Comparison of ENCODE assay signal across 8 mouse cellular contexts in the genomic region with DNA sequence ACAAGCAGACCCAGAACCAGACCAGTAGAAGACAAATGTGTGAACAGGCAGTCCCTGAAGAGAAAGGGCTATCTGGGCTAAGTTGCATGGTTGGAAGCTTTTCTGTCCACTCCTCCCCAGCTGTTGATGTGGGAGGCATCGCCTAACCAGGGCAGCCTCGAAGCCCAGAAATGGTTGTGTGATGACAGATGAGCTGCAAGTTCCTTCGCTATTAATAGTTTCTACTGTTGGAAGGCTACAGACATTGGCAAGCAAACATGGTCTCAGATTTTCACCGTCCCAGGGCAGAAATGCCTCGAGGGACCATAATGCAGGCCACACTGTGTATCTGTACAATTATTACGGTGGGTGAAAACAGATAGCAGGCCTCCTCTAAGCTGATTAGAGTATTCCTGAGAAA. TPM values are rescaled to one million over a fixed set of nuclear protein-coding genes. Genes with fewer than 3 reads are reported as not detected.
DNase-seq lines count a peak whose midpoint lies in the region; ATAC-seq lines count a peak whose summit lies in the region.

No protein-coding gene starts in this region.

- no peak overlapping the region for H3K4me3 ChIP-seq in limb, embryonic 13.5 days

- H3K27me3 ChIP-seq in limb, embryonic 13.5 days, result peaks cover 25% of the 10 kb centered on the region

- WGBS in limb, embryonic 13.5 days, result 64% methylated on average over 6 of the region's 6 CpGs

- no peaks in the 10 kb centered on the region for H3K9me3 ChIP-seq in limb, embryonic 13.5 days

- no peak overlapping the region for H3K9ac ChIP-seq in limb, embryonic 13.5 days

- H3K4me1 ChIP-seq in limb, embryonic 13.5 days, result peaks cover 26% of the 10 kb centered on the region

- 0 out of 2 replicates have a peak overlapping the region, but pooled peaks have one; percentile 7 for H3K4me2 ChIP-seq in limb, embryonic 13.5 days (replicated peaks)

- no peak overlapping the region for H3K27ac ChIP-seq in limb, embryonic 13.5 days

- H3K36me3 ChIP-seq in limb, embryonic 13.5 days, result no peaks in the 10 kb centered on the region

- ATAC-seq in limb, embryonic 13.5 days (ENCODE audit: low FRiP score, low read depth), result no peak
- ATAC-seq in megakaryocyte-erythroid progenitor cell, adult 5-6 weeks (replicated peaks; ENCODE audit: low FRiP score, low TSS enrichment, poor library complexity, severe bottlenecking), result no peak

- DNase-seq in adrenal gland, postnatal 10 days, result peak; percentile 43
- DNase-seq in adrenal gland, adult 8-10 months, result no peak
- peak; percentile 51 to 55 for DNase-seq in right cerebral cortex, adult 2 months (ENCODE audit: low spot score in 2 of 2)
- no peak for DNase-seq in right cerebral cortex, postnatal 14 days
- peak; percentile 59 for DNase-seq in telencephalon, adult 2 months (ENCODE audit: low read depth, low spot score)
- no peak for DNase-seq in thymus, postnatal 4 days

RNA-seq across cellular contexts. Expression of a gene that starts 1.7 kb away (rescaled TPM):
- 10 to 100 TPM; 12.9 to 14.3 TPM for total RNA-seq in adrenal gland, postnatal 10 days (2021)
- 1 to 10 TPM; 1.9 to 5.1 (median 3.0) TPM for total RNA-seq in adrenal gland, adult 8-10 months (2022)
- polyA plus RNA-seq in limb, embryonic 13.5 days (2015; fragmentation: Nextera tagmentation; extraction: Ambion mirVana), result 3.2 and 3.6 TPM in 2 replicates
- 0.49 TPM in 1 of 2 replicates, not detected in the other for total RNA-seq in megakaryocyte-erythroid progenitor cell, adult 5-6 weeks (2014; fragmentation: Nextera tagmentation)
- 0.14 and 1.8 TPM in 2 replicates for total RNA-seq in megakaryocyte-erythroid progenitor cell, adult 5-6 weeks (2017)

RNA-seq across cellular contexts. Expression of a gene that starts 1.7 kb away (rescaled TPM):
- total RNA-seq in adrenal gland, postnatal 10 days (2021), result 1 to 10 TPM; 7.8 to 8.8 TPM
- 1 to 10 TPM; 4.6 to 7.0 (median 5.6) TPM for total RNA-seq in adrenal gland, adult 8-10 months (2022)
- polyA plus RNA-seq in limb, embryonic 13.5 days (2015; fragmentation: Nextera tagmentation; extraction: Ambion mirVana), result 4.9 and 6.0 TPM in 2 replicates
- 0.35 and 0.40 TPM in 2 replicates for total RNA-seq in megakaryocyte-erythroid progenitor cell, adult 5-6 weeks (2014; fragmentation: Nextera tagmentation)
- 0.91 and 1.6 TPM in 2 replicates for total RNA-seq in megakaryocyte-erythroid progenitor cell, adult 5-6 weeks (2017)

RNA-seq across cellular contexts. Expression of a gene that starts 5.1 kb away (rescaled TPM):
- under 1 TPM; 0.39 TPM for total RNA-seq in adrenal gland, postnatal 10 days (2021)
- total RNA-seq in adrenal gland, adult 8-10 months (2022), result under 1 TPM in 3 of 4 experiments, not detected in 1; 0.15 to 0.65 (median 0.32) TPM
- polyA plus RNA-seq in limb, embryonic 13.5 days (2015; fragmentation: Nextera tagmentation; extraction: Ambion mirVana), result 0.09 and 0.20 TPM in 2 replicates
- not detected in 2 replicates for total RNA-seq in megakaryocyte-erythroid progenitor cell, adult 5-6 weeks (2014; fragmentation: Nextera tagmentation)
- not detected in 2 replicates for total RNA-seq in megakaryocyte-erythroid progenitor cell, adult 5-6 weeks (2017)

RNA-seq across cellular contexts. Expression of a gene that starts 17.7 kb away (rescaled TPM):
- total RNA-seq in adrenal gland, postnatal 10 days (2021), result under 1 TPM in 1 of 2 experiments, not detected in 1; 0.12 TPM
- total RNA-seq in adrenal gland, adult 8-10 months (2022), result not detected
- polyA plus RNA-seq in limb, embryonic 13.5 days (2015; fragmentation: Nextera tagmentation; extraction: Ambion mirVana), result 0.13 and 0.42 TPM in 2 replicates
- not detected in 2 replicates for total RNA-seq in megakaryocyte-erythroid progenitor cell, adult 5-6 weeks (2014; fragmentation: Nextera tagmentation)
- not detected in 2 replicates for total RNA-seq in megakaryocyte-erythroid progenitor cell, adult 5-6 weeks (2017)

Comparison
In these comparisons a context has a peak if more than half of its experiments do, and no peak if none do; other contexts are left out.
1. DNase-seq: peak in adrenal gland, postnatal 10 days (single experiment), right cerebral cortex, adult 2 months (2 of 2) and telencephalon, adult 2 months (single experiment); none in adrenal gland, adult 8-10 months (single experiment), right cerebral cortex, postnatal 14 days (single experiment) and thymus, postnatal 4 days (single experiment).